Mouse (Mus musculus): ENCODE measurements at regions not wholly inside any gene's neighbourhood (a gene's known extent, or its start where the extent isn't known, plus 50 kb on each side); places are given as distances from the start of the nearest gene placed in this dataset.
"Not testable (repeated sequence)": the region's sequence is repeated elsewhere in the genome, so short reads cannot be mapped to it uniquely, and the experiment has no call there.

GRCm38 (mm10) chr15:93144264-93144663 is 130.7 kb downstream of the Gxylt1 start:
- Histone ChIP-seq H3K36me3 (ENCODE audit: control insufficient read depth, insufficient read depth, low read length) (no peaks in the 10 kb centered on the region), H3K27ac (ENCODE audit: low read length) (no peak overlapping the region), H3K9me3 (ENCODE audit: control insufficient read depth, low read length) (no peaks in the 10 kb centered on the region), H3K4me3 (ENCODE audit: low read length) (no peak overlapping the region), H3K27me3 (ENCODE audit: control insufficient read depth, insufficient read depth, low read depth, low read length) (no peaks in the 10 kb centered on the region), H3K9ac (ENCODE audit: low read length) (no peak overlapping the region), H3K4me1 (replicated peaks; ENCODE audit: control insufficient read depth, insufficient read depth, low read length) (no peaks in the 10 kb centered on the region), H3K4me2 (ENCODE audit: low read depth, low read length) (no peak overlapping the region)
- no peak for ATAC-seq (ENCODE audit: low read depth)
- WGBS = 75% methylated on average over 4 of the region's 4 CpGs

GRCm38 (mm10) chr15:93133379-93133778 is 141.6 kb downstream of the Gxylt1 start:
- ATAC-seq (ENCODE audit: low read depth) = no peak
- Histone ChIP-seq H3K4me3 (ENCODE audit: low read length) (no peak overlapping the region), H3K4me1 (replicated peaks; ENCODE audit: control insufficient read depth, insufficient read depth, low read length) (no peaks in the 10 kb centered on the region), H3K27me3 (ENCODE audit: control insufficient read depth, insufficient read depth, low read depth, low read length) (no peaks in the 10 kb centered on the region), H3K36me3 (ENCODE audit: control insufficient read depth, insufficient read depth, low read length) (no peaks in the 10 kb centered on the region), H3K27ac (ENCODE audit: low read length) (no peak overlapping the region), H3K4me2 (ENCODE audit: low read depth, low read length) (no peak overlapping the region), H3K9me3 (ENCODE audit: control insufficient read depth, low read length) (no peaks in the 10 kb centered on the region), H3K9ac (ENCODE audit: low read length) (no peak overlapping the region)
- 78% methylated on average over 18 of the region's 18 CpGs for WGBS

- H3K4me3 ChIP-seq (ENCODE audit: low read length) = no peak overlapping the region
- H3K27me3 ChIP-seq (ENCODE audit: control insufficient read depth, insufficient read depth, low read depth, low read length) = no peaks in the 10 kb centered on the region
- no peak for ATAC-seq (ENCODE audit: low read depth)
- H3K4me2 ChIP-seq (ENCODE audit: low read depth, low read length) = no peak overlapping the region
- H3K4me1 ChIP-seq (replicated peaks; ENCODE audit: control insufficient read depth, insufficient read depth, low read length) = no peaks in the 10 kb centered on the region
- no peaks in the 10 kb centered on the region for H3K9me3 ChIP-seq (ENCODE audit: control insufficient read depth, low read length)
- H3K9ac ChIP-seq (ENCODE audit: low read length) = no peak overlapping the region
- H3K36me3 ChIP-seq (ENCODE audit: control insufficient read depth, insufficient read depth, low read length) = no peaks in the 10 kb centered on the region
- H3K27ac ChIP-seq (ENCODE audit: low read length) = no peak overlapping the region
These were observed 143.9 kb downstream of the Gxylt1 start for GRCm38 (mm10) chr15:93131056-93131455.

- no peak for ATAC-seq (ENCODE audit: low read depth)
- Histone ChIP-seq H3K27ac (ENCODE audit: low read length) (no peak overlapping the region), H3K9me3 (ENCODE audit: control insufficient read depth, low read length) (no peaks in the 10 kb centered on the region), H3K4me2 (ENCODE audit: low read depth, low read length) (no peak overlapping the region), H3K4me3 (ENCODE audit: low read length) (no peak overlapping the region), H3K27me3 (ENCODE audit: control insufficient read depth, insufficient read depth, low read depth, low read length) (no peaks in the 10 kb centered on the region), H3K36me3 (ENCODE audit: control insufficient read depth, insufficient read depth, low read length) (no peaks in the 10 kb centered on the region), H3K4me1 (replicated peaks; ENCODE audit: control insufficient read depth, insufficient read depth, low read length) (no peaks in the 10 kb centered on the region), H3K9ac (ENCODE audit: low read length) (no peak overlapping the region)
- WGBS = 69% methylated on average over 5 of the region's 5 CpGs
These were observed 149.7 kb downstream of the Gxylt1 start for GRCm38 (mm10) chr15:93125261-93125660.

- Histone ChIP-seq H3K9me3 (ENCODE audit: control insufficient read depth, low read length) (no peaks in the 10 kb centered on the region), H3K4me3 (ENCODE audit: low read length) (no peak overlapping the region), H3K27ac (ENCODE audit: low read length) (no peak overlapping the region), H3K9ac (ENCODE audit: low read length) (no peak overlapping the region), H3K27me3 (ENCODE audit: control insufficient read depth, insufficient read depth, low read depth, low read length) (no peaks in the 10 kb centered on the region), H3K4me2 (ENCODE audit: low read depth, low read length) (no peak overlapping the region), H3K4me1 (replicated peaks; ENCODE audit: control insufficient read depth, insufficient read depth, low read length) (no peaks in the 10 kb centered on the region), H3K36me3 (ENCODE audit: control insufficient read depth, insufficient read depth, low read length) (no peaks in the 10 kb centered on the region)
- 0 out of 2 replicates have a peak, but pooled peaks have one; percentile 23 for ATAC-seq (ENCODE audit: low read depth)
- 62% methylated on average over 4 of the region's 4 CpGs for WGBS
These were observed 153.8 kb downstream of the Gxylt1 start for GRCm38 (mm10) chr15:93121156-93121555.

GRCm38 (mm10) chr15:93117806-93118205 is 157.2 kb downstream of the Gxylt1 start:
- not testable (repeated sequence) for H3K4me1 ChIP-seq (replicated peaks; ENCODE audit: control insufficient read depth, insufficient read depth, low read length); H3K9me3 ChIP-seq (ENCODE audit: control insufficient read depth, low read length); H3K36me3 ChIP-seq (ENCODE audit: control insufficient read depth, insufficient read depth, low read length); ATAC-seq (ENCODE audit: low read depth); H3K4me2 ChIP-seq (ENCODE audit: low read depth, low read length); H3K9ac ChIP-seq (ENCODE audit: low read length); H3K27ac ChIP-seq (ENCODE audit: low read length); H3K4me3 ChIP-seq (ENCODE audit: low read length); H3K27me3 ChIP-seq (ENCODE audit: control insufficient read depth, insufficient read depth, low read depth, low read length)
- 58% methylated on average over 2 of the region's 2 CpGs for WGBS

GRCm38 (mm10) chr15:93115674-93116102 is 159.3 kb downstream of the Gxylt1 start:
- peak overlapping the region; percentile 9; the same call in 1 of the 2 replicates for H3K4me3 ChIP-seq (ENCODE audit: low read length)
- H3K27me3 ChIP-seq (ENCODE audit: control insufficient read depth, insufficient read depth, low read depth, low read length) = no peaks in the 10 kb centered on the region
- no peak overlapping the region for H3K27ac ChIP-seq (ENCODE audit: low read length)
- 3% methylated on average over 16 of the region's 16 CpGs for WGBS
- H3K9ac ChIP-seq (ENCODE audit: low read length) = no peak overlapping the region
- peak overlapping the region; percentile 43 for H3K4me2 ChIP-seq (ENCODE audit: low read depth, low read length)
- H3K36me3 ChIP-seq (ENCODE audit: control insufficient read depth, insufficient read depth, low read length) = no peaks in the 10 kb centered on the region
- H3K4me1 ChIP-seq (replicated peaks; ENCODE audit: control insufficient read depth, insufficient read depth, low read length) = no peaks in the 10 kb centered on the region
- H3K9me3 ChIP-seq (ENCODE audit: control insufficient read depth, low read length) = no peaks in the 10 kb centered on the region
- ATAC-seq (ENCODE audit: low read depth) = 0 out of 2 replicates have a peak, but pooled peaks have one; percentile 57

DNA sequence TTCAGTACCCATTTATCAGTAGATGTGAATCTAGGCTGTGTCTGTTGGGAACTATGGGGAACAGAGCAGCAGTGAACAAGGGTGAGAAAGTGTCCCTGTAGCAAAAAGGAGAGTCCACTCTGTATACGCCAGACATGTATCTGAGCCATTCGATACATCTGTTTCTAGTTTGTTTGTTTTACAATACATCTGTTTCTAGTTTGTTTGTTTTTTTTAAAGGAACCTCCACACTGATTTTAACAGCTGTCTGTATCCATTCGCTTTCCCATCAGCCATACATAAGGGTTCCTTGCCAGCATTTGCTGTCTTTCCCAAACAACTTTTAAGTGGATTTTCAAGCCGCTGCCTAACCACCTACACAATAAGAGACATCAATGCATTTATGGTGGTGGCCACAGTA is 170.0 kb downstream of the Gxylt1 start:
- no peaks in the 10 kb centered on the region for H3K4me1 ChIP-seq (replicated peaks; ENCODE audit: control insufficient read depth, insufficient read depth, low read length)
- H3K4me2 ChIP-seq (ENCODE audit: low read depth, low read length) = no peak overlapping the region
- H3K36me3 ChIP-seq (ENCODE audit: control insufficient read depth, insufficient read depth, low read length) = no peaks in the 10 kb centered on the region
- no peak overlapping the region for H3K27ac ChIP-seq (ENCODE audit: low read length)
- WGBS = 72% methylated on average over 4 of the region's 4 CpGs
- H3K27me3 ChIP-seq (ENCODE audit: control insufficient read depth, insufficient read depth, low read depth, low read length) = no peaks in the 10 kb centered on the region
- H3K4me3 ChIP-seq (ENCODE audit: low read length) = no peak overlapping the region
- ATAC-seq (ENCODE audit: low read depth) = no peak
- no peaks in the 10 kb centered on the region for H3K9me3 ChIP-seq (ENCODE audit: control insufficient read depth, low read length)
- no peak overlapping the region for H3K9ac ChIP-seq (ENCODE audit: low read length)

DNA sequence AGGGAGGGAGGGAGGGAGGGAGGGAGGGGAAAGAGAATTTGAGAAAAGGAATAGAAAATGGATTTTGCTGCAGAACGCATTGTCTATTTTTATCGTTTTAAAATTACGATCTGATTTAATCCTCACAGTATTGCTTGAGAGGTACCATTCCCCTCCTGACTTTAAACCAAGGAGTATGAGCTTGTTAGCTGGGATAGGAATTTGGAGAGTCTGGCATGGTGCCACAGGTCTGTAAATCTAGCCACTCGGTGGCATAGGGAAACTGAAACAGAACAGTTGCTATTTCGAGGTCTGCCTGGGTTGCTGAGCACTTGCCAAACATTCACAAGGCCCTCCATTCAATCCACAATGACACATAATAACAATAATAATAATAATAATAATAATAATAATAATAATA is 171.6 kb downstream of the Gxylt1 start:
- H3K4me2 ChIP-seq (ENCODE audit: low read depth, low read length) = no peak overlapping the region
- no peak overlapping the region for H3K9ac ChIP-seq (ENCODE audit: low read length)
- H3K36me3 ChIP-seq (ENCODE audit: control insufficient read depth, insufficient read depth, low read length) = no peaks in the 10 kb centered on the region
- H3K4me3 ChIP-seq (ENCODE audit: low read length) = no peak overlapping the region
- no peak for ATAC-seq (ENCODE audit: low read depth)
- no peaks in the 10 kb centered on the region for H3K4me1 ChIP-seq (replicated peaks; ENCODE audit: control insufficient read depth, insufficient read depth, low read length)
- no peaks in the 10 kb centered on the region for H3K27me3 ChIP-seq (ENCODE audit: control insufficient read depth, insufficient read depth, low read depth, low read length)
- no peak overlapping the region for H3K27ac ChIP-seq (ENCODE audit: low read length)
- 47% methylated on average over 5 of the region's 5 CpGs for WGBS
- no peaks in the 10 kb centered on the region for H3K9me3 ChIP-seq (ENCODE audit: control insufficient read depth, low read length)

DNA sequence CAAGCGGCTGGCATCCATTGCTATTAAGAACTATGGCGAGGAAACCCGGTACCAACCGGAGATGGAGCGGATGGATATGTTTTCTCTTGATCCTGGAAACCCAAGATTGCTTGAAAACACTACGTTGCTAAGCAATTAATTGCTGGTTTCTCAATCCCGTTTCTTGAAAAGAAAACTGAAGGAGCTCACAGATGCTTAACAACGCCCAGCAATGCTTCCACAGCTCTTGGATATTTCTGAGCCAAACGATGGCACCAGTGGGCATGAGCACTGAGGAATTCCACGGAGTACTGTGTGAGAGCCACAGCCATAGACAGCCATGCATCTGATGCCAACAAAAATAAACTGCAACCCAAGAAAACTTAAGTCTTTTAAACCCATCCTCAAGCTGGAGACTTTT is 173.1 kb downstream of the Gxylt1 start:
- Histone ChIP-seq H3K27me3 (ENCODE audit: control insufficient read depth, insufficient read depth, low read depth, low read length) (no peaks in the 10 kb centered on the region), H3K9me3 (ENCODE audit: control insufficient read depth, low read length) (no peaks in the 10 kb centered on the region; the same call in 1 of the 2 replicates), H3K27ac (ENCODE audit: low read length) (no peak overlapping the region), H3K9ac (ENCODE audit: low read length) (no peak overlapping the region), H3K4me1 (replicated peaks; ENCODE audit: control insufficient read depth, insufficient read depth, low read length) (no peaks in the 10 kb centered on the region), H3K36me3 (ENCODE audit: control insufficient read depth, insufficient read depth, low read length) (no peaks in the 10 kb centered on the region), H3K4me3 (ENCODE audit: low read length) (no peak overlapping the region), H3K4me2 (ENCODE audit: low read depth, low read length) (no peak overlapping the region)
- WGBS = 89% methylated on average over 10 of the region's 10 CpGs
- no peak for ATAC-seq (ENCODE audit: low read depth)
